Mouse (Mus musculus): ENCODE measurements around the gene Pmm1.

Gene Pmm1

GRCm38 (mm10) chr15:81956457-81956856 lies 4.3 kb downstream of the Pmm1 start:
- DNase-seq (ENCODE audit: low spot score): peak; percentile 47

DNA sequence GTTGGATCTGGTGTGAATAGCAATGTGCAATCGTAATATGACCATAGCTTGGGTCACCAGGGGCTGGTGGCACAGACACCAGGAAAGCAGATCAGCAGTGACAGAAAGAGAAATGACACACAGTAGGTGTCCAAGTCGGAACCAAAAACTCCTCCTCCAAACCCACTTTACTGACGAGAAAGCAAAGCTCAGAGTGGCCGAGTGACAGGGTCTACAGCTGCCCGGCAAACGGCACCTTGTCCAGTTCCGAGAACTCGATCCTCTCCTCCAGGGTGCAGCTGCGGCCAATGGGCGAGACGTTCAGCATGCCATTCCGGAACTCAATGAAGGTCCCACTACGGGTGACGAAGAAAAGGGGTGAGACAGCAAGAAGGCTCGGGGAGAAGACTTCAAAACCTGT lies 5.3 kb downstream of the Pmm1 start:
- no peak for DNase-seq (ENCODE audit: low spot score)

- no peak for DNase-seq (ENCODE audit: low spot score)
Observed at GRCm38 (mm10) chr15:81954716-81955115, 6.0 kb downstream of the Pmm1 start.

DNA sequence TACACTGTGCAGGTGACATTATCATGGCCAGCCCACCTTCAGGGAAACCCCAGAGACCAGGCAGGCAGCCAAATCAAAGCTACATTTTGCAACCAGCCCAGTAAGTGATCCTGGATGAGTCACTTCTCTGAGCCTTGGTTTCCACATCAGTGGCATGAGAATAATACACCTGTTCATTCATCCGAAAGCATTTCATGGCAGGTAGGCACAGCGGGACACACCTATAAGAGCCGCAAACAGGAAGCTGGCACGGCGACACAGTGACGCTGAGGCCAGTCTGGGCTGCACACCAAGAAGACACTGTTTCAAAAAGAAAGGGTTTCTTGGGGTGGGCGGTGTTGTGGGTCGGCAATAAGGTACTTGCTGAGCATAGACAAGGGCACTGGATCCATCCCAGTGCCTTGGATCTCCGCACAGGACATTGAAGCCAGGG lies 6.6 kb downstream of the Pmm1 start:
- no peak for DNase-seq (ENCODE audit: low spot score)

GRCm38 (mm10) chr15:81952310-81952709 lies 8.4 kb downstream of the Pmm1 start:
- no peak for DNase-seq (ENCODE audit: low spot score)

DNA sequence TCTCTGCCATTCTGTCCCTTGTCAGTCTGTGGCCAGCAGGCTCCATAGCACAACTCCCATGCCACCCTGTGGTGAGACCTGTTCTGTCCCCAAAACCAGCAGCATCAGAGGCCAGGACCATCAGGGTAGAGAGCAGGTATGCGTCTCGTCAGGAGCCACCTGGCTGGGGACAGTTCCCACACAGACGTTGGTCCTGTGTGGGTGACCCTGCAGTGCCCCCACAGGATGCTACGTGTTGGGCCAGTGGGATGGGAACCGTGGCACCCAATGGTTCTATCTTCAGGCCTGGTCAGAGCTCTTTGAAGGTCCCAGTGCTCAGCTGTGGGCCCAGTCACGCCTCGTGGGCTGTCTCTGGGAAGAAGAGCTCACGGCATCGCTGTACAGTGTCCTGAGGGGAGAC lies 9.6 kb downstream of the Pmm1 start:
- no peak for DNase-seq (ENCODE audit: low spot score)

GRCm38 (mm10) chr15:81950716-81951115 lies 10.0 kb downstream of the Pmm1 start:
- DNase-seq (ENCODE audit: low spot score): no peak

DNA sequence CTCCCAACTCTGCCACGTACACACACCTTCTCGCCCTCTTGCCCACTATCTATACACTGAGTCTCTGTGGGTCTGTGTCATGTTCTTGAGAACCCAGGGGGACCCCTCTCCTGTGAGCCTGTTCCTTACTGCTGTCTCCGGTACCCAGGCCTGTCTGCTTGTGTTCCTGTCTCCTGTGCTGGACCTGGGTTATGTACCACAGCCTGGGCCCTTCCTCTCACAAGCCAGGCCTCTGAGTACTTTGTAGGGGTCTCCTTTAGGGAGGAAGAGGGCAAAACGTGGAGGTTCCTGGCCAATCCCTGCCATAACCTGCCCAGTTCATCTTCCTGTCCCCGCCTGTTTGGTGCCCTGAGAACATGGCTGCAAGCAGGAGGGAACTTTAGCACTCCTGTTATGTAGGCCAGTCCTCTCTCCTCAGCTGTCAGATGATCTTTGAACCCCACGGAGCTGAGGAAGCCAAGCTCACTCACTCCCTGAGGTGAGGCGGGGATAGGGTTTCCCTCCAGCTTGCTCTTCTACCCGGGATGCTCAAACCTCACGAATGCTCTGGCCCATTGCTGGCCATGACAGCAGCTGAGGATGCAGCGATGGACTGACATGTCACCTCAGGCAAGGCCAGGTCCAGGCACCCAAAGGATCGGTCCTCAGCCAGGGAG lies 11.1 kb downstream of the Pmm1 start:
- no peak for DNase-seq (ENCODE audit: low spot score)

GRCm38 (mm10) chr15:81949076-81949475 lies 11.7 kb downstream of the Pmm1 start:
- no peak for DNase-seq (ENCODE audit: low spot score)

DNA sequence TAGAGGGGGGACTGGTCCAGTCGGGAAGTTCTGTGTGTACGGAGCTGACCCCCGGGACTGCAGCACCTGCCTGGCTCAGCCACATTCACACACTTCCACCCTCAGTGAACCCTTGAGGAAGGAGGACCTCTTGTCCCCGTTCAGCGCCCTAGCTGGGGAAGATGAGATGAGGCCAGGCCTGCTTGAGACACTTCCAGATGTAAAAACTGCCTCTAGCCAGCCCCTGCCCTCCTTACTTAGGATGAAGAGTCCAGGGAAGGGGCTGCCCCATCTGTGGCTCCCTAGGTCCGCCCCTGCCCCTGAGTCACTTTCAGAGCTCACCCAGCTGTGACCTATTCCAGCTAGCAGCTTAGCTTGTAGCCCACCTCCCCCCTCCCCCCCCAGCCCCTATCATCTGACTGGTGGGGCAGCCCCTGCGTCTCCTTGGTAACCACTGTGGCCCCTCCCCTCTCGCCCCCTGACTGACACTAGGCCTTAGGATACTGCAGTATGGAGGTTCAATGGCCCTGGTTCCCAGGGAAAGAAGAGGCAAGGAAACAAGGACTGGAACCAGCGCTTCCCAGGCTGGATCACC lies 17.5 kb downstream of the Pmm1 start:
- DNase-seq (ENCODE audit: low spot score): no peak

DNA sequence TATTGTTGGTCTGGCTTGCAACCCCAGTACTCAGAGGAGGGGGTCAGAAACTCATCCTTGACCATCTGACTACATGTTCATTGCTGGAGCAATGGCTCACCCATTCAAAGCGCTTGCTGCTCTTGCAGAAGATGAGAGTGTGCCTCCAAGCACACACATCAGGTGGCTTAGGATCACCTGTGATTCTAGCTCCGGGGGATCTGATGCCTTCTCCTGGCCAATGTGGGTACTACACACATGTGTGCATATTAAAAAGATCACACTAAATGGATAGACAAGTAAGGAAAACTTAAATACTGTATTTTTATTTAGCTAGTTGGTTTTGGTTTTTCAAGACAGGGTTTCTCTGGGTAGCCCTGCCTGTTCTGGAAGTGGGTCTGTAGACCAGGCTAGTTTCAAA lies 19.7 kb downstream of the Pmm1 start:
- DNase-seq (ENCODE audit: low spot score): no peak

DNA sequence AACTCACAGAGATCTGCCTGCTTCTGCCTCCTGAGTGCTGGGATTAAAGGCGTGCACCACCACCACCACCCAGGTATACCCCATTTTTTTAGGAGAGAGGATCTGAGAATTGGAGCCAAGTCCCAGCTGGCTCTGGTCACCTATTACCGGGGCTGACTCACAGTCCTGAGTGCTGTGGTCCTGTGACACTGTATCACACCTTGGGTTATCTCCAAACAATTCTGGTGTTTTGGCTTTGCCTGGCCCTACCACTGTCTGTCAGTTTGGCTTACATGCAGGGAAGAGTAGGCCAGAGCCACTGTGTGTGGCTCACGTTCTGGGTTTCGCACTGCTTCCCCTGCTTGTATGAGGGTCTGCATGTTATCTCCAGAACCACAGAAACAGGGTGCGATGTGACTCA lies 20.5 kb downstream of the Pmm1 start:
- DNase-seq (ENCODE audit: low spot score): no peak

DNA sequence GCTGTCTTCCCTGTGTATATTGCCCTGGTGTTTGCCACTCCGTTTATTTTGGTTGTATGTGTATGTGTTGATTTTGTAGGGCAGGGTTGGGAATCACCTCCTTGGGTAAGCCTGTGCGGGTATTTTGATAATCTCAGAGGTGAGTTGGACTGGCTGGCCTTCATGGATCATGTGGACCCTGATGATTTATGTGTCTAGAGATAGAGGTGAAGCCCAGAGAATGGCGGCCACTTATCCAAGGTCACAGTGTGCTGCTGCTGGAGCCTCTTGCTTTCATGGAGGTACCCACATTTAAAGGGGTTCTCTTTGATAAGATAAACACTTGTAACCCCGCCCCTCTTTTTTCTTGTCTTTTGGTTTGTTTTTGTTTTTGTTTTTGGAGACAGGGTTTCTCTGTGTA lies 21.0 kb downstream of the Pmm1 start:
- no peak for DNase-seq (ENCODE audit: low spot score)

DNA sequence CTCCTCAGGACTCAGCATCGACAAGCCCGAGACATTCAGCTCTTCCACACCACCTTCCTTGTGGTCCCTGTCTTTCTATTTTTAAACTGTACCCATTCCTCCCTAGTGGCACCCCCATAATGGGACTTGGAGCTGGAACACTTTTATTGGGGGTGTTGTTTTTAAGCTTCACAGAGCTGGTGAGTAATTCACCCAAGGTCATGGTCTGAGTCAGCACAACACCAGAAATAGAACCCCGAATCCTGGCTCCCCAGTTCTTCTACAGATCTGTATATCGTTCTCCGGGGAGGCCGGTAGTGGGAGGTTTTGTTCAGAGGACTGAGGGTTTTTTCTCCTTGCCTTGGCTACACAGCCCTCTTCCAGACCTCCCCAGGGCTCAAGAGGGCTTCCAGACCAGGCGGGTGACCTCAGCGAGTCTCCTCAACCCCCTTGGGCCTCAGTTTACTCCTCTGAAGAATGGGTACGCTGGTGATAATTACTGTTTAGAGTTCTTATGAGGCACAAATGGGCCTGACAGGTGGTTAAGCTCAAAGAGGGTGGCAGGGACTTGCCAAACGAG lies 21.5 kb downstream of the Pmm1 start:
- DNase-seq (ENCODE audit: low spot score): no peak

DNA sequence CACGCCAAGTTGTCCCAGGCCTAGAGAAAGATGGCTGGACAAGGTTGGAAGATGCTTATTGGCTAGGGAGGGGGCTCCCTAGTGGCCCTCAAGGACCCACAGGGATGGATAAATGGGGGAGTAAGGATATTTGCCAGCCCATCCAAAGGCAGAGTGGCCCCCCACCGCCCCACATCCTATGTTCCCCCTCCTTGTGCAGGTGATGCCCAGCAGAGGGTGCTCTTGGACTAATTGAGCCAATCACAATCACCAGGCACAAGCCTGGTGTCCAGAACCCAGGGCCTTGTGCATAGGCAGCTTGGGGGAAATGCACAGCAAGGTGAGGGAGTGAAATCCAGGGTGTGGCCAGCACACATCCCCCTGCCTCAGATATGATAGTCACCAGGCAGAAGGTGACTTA lies 22.5 kb downstream of the Pmm1 start:
- DNase-seq (ENCODE audit: low spot score): no peak

- DNase-seq (ENCODE audit: low spot score): no peak
Observed at GRCm38 (mm10) chr15:81937098-81937972, 23.4 kb downstream of the Pmm1 start.

DNA sequence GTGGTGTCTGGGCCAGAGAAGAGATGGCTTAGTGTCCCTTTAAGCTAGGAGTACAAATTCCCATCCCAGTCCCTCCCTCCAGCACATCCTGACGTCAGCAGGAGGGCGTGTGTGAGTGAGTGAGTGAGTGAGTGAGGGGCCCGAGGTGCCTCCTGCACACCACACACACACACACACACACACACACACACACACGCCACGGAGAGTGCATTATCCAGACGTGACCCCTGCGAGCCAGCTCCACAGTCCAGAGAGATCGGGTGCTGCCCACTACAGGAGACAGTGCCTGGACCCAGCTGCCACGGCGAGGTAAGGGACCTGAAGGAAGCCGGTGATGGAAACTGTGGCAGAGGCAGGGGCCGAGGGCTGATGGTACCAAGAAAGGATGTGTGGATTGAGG lies 24.1 kb downstream of the Pmm1 start, which contains the start of gene Csdc2:
Csdc2 (plus strand) TSS at position 81 of the 400 bp plus-strand sequence.
- DNase-seq (ENCODE audit: low spot score): peak; percentile 43

DNA sequence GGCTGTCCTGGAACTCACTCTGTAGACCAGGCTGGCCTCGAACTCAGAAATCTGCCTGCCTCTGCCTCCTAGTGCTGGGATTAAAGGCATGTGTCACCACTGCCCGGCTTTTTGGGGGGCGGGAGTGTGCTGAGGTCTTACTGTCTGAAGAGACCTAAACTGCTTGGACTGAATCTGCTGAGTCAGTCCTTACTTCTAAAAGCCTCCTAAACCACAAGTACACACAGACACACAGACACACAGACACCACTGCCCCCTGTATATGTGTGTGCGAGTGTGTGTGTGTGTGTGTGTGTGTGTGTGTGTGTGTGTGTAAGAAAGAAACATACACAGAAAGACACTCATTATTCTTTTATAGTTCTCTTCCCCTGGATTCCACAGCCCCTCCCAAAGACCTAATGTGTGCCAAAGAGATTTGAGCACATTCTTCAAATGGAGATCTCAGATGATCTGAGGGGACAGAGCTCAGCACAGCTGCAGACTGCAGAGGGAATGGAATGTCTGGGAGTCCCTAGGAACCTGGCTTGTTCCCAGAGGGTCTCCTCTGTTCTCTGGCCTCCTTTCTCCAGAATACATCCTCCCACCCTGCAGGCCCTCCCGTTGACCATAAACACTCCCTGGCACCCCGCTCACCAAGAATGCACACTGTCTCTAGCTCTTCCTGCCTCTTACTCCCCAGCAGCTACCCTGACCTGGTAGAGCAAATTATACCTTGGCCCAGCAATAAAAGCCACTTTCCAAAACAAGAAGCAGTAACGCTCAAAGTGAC lies 24.7 kb downstream of the Pmm1 start:
- no peak for DNase-seq (ENCODE audit: low spot score)

DNA sequence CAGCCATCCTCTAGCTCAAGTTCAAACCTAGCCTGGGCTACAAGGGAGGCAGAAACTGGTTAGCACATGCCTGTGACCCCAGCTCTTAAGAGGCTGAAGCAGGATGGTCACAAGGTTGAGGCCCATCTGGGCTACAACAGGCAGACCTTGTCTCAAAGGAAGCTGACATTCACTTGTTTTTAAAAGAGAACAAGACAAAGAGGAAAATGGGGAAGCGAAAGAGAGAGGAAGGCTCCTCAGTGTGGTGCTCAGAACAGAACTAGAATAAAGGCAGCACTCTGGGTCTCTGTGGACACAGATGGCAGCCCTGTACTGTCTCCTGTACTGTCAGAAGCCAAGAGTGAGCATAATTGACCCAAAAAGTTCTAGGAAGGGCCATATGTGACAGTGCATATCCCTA lies 26.7 kb downstream of the Pmm1 start:
- no peak for DNase-seq (ENCODE audit: low spot score)

DNA sequence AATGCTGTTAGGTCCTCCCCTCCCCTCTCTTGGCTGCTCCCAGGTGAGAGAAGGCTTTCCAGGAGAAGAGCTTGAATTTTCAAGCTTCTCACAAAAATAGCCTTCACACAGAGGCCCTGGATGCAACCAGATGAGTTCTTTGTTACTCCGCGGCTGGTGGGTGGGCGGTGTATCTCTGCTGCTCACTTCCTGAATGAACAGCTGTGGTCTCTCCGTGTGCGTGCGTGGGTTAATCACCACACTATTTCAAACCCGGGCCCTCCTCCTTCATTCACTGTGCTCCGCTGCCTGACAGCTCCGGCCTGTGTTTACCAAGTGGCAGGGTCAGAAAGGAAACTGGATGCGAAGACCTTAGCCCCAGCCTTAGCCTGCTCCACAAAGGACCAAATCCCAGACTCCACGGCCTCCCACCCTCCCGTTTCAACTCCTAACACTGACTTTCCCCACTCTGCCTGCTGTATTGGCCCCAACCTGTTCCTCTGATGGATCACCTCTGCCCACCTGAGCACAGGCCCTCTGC lies 27.7 kb downstream of the Pmm1 start:
- no peak for DNase-seq (ENCODE audit: low spot score)

DNA sequence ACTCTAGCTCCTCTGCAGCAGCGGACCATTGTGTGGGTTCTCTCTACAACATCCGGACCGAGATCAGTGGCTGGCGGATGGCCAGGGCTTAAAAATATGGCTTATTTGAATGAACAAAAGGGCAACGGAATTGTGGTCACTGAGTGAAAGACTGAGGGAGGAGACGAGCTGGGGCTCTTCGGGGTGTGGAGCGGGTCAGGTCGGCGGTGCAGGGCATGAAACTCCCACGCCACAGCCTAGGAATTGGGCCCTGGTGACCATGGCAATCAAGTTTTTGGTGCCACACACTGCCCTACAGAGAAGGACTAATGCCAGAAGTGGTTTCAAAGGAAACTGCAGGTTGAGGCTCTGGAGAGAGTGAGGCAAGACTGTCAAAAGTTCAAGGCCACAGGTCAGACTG lies 32.5 kb downstream of the Pmm1 start:
- DNase-seq (ENCODE audit: low spot score): no peak

- no peak for DNase-seq (ENCODE audit: low spot score)
Observed at GRCm38 (mm10) chr15:81927741-81928140, 33.0 kb downstream of the Pmm1 start.
